Mouse (Mus musculus) right cerebral cortex, postnatal 10 days (tissue): Measurements from ENCODE around the gene Lefty2.
A peak's percentile ranks its signal among the peaks of the same experiment; 100 is the strongest.

Source experiments
- DNase-seq, 2 experiments: peaks; one replicate each; pipeline ENCODE4 v3.0.0; 2021; ENCODE audit warnings: low spot score in 2 of 2

Gene Lefty2

DNA sequence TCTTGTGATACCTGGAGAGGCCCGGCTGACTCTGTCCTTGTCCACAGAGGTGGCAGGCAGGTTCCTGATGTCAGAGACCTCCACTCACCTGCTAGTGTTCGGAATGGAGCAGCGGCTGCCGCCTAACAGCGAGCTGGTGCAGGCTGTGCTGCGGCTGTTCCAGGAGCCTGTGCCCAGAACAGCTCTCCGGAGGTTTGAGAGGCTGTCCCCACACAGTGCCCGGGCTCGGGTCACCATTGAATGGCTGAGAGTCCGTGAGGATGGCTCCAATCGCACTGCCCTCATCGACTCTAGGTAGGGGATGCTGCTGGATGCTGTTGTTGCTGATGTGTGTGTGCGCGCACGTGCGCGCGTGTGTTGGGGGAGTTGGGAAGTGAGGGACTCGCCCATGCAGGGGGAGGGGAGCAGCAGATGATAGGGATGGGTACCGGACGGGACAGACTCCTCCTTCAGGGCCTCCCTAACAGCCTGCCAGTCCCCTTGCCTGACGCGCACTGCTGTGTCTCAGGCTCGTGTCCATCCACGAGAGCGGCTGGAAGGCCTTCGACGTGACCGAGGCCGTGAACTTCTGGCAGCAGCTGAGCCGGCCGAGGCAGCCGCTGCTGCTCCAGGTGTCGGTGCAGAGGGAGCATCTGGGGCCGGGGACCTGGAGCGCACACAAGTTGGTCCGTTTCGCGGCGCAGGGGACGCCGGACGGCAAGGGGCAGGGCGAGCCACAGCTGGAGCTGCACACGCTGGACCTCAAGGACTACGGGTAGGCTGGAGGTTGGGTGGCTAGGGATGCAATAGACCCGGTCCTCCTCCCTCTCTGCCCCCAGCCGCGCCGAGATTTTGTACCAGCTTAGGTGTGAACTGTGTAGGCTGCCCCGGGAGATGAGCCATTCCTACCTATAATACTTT lies 1.4 kb downstream of the Lefty2 start:
- peak in 1 of 2 experiments; percentile 59 for DNase-seq

DNA sequence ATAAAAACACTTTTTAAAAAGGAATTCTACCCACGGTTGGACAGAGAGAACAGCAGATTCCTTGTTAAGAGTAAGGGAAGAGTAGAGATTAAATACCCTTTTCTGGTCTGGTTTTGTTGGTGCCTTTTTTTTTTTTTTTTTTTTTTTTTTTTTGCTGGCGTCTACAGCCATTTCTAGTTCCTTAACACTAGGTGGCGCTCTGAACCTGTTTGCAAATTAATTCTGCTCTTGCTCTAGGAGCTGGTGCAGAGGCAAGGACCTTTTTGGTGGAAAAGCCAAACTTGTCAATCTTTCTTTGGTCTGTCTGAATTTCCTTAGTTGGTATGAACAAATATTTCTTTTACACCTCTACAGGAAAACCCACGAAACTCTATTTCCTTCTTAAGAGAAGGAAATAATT lies 8.2 kb downstream of the Lefty2 start:
- DNase-seq = peak in 1 of 2 experiments; percentile 51

DNA sequence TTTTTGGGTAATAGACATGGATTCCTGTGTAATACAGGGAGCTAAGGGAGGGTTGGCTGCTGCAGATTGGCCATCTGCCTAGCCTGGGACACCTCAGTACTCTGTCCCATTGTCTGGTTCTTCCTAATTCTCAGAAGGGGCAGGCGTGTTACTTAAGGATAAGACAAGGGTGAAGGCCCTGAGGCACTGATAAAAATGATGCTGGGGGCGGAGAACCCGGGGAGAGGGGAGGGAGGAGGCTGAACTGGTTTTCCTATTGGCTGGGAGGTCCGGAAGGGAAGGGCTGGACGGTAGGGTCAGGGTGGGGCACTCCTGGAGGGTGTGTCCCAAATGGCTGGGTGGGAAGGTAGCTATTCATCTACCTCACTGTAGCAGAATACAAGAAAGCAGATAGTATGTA lies 10.0 kb downstream of the Lefty2 start:
- no peak for DNase-seq

DNA sequence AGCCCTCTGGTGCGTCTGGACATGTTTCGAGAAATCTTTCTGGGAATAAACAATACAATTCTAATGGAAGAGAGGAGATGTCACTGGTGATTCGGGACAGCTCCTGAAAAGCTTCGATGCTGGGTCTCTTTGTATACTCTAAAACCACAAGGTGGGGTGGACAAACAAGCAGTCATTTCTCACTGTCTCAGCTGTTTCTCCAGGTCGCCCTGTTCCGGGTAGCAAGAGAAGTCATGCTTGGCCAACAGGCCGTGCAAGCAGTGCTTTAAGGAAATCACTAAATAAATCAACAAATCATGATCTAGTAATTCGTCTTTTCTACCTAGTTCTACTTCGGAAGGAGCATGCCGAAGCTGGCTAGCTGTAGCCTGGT lies 10.7 kb downstream of the Lefty2 start:
- DNase-seq = no peak

DNA sequence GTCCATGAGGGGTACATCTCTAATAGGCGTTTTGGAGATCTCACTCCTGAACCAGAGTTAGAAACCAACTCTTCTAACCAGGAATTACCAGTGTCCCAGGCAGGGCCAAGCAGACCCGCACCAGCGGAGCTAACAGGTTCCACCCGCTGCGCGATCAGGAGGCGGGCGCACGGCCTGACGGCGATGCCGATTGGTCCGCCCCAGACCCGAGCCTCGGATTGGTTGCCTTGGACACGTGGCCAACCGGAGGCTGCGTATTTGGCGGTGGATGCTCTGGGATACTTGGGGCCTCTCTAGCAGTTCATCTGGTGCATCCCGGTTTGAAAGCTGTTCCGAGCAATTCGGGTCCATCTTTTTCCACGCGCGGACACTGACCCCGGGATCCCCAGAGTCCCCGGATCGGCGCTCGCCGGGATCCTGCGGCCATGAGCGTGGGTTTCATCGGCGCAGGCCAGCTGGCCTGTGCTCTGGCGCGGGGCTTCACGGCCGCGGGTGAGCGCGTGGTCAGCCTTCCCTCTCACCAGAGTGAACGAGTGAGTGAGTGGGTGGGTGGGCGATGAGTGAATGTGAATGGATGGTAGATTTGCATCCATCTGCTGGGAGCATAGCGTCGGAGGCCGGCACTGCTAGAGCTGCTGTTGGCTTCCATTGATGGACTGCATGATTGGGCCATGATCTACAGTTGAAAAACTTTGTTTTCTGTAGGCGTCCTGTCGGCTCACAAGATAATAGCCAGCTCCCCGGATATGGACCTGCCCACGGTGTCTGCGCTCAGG lies 11.3 kb downstream of the Lefty2 start, which contains the start of gene Pycr2:
Gene Pycr2 (plus strand): TSS at position 255 of the 776 bp plus-strand sequence.
- peak; percentile 97 to 98 for DNase-seq

DNA sequence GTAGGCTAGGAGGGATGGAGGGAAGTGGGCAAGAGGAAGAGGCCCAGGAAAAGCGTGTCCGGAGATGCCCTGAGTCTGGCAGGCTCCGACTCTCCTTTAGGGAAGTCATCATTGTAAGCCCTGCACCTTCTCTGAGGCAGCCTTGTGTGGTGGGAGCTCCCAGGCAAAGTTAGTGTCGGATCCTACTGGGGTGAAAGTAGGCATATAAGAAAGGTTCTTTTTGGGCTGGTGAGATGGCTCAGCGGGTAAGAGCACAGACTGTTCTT lies 11.8 kb downstream of the Lefty2 start:
- DNase-seq = peak in 1 of 2 experiments; percentile 22

DNA sequence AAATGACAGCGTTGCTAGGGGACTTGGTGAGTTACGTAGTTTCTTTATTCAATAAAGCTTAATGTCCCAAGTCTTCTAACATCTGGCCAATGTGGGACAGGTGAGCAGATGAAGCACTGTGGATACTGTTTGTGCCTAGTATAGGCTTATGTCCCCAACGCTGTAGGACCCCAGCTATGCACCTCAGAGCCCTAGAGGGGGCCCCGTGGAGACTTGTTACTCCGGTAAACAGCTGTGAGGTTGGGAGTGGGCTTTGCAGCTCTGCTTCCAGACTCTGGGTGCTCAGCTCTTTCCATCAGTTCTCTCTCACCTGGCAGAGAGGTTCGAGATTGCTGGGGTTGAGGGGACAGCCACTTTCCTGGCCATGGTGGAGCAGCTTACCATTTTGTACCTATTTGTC lies 12.4 kb downstream of the Lefty2 start:
- DNase-seq = no peak

DNA sequence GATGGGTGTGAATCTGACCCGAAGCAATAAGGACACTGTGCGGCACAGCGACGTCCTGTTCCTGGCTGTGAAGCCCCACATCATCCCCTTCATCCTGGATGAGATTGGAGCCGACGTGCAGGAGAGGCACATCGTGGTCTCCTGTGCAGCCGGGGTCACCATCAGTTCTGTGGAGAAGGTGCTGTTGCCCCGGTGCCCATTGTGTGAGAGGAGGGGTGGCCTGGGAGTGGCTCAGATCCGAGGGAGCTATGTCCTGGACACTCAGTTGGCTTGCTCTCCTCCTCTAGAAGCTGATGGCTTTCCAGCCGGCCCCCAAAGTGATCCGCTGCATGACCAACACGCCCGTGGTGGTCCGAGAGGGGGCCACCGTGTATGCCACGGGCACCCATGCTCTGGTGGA lies 13.0 kb downstream of the Lefty2 start:
- DNase-seq = no peak

DNA sequence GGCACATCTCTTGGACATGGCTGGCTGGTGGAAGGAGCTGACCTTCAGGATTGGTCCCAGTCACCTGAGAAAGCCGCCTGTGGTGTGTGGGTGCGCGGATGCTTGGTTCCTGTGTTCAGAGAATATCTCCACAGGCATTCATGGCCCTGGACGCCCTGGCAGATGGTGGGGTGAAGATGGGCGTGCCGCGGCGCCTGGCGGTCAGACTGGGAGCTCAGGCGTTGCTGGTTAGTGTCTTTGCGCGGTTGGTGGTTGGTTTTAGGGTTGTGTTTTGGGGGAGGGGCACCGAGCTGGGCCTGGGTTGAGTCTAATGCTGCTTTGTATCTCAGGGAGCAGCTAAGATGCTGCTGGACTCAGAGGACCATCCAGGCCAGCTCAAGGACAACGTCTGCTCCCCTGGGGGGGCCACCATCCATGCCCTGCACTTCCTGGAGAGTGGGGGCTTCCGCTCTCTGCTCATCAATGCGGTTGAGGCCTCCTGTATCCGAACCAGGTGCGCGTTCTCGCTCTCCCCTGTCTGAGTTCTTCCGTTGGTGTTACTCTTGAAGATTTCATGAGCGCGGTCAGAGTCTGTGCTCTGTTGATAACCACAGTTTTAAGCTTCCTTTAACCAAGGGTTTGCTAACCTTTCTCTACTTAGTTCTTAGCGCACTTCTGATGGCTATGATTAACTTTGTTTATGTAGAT lies 13.7 kb downstream of the Lefty2 start:
- DNase-seq = no peak

DNA sequence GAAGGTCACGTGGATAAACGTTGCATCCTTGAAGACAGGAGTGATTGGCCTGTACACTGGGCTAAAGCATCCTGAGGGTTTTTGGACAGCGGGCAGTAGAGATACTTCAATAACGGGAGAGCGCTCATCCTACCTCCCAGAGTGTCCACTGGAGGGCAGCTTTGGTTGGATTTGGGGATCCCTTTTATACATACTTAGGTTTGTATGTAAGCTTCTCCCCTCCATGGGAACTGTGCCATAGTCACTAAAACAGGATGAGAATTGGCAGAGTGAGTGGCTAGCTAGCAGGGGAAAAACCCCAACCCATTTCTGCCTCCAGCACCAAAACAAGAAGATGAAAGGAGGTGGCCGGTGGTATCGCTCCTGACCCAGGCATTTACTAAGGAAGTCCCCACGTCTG lies 18.2 kb downstream of the Lefty2 start:
- DNase-seq = no peak

DNA sequence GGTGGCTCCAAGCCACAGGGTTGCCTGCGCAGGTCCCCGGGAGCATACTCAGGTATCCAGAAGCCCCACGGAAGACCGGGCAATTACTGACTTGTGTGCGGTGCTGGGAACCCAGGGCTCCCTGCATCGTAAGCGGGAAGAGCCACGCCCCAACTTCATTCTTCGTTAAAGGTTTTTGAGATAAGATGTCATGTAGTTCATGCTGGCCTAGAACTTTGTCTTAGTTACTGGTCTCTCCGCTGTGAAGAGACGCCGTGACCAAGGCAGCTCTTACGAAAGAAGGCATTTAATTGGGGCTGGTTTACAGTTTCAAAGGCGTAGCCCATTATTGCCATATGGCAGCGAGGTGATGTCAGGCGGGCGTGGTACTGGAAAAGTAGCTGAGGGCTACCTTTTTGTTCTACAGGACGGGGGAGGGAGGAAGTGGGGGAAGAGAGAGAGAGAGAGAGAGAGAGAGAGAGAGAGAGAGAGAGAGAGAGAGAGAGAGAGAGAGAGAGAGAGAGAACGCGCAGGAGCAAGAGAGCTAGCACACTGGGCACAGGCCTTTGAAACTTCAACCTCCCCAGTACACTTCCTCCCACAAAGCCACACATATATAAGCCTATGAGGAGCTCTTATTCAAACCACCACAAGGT lies 18.9 kb downstream of the Lefty2 start:
- DNase-seq = no peak

DNA sequence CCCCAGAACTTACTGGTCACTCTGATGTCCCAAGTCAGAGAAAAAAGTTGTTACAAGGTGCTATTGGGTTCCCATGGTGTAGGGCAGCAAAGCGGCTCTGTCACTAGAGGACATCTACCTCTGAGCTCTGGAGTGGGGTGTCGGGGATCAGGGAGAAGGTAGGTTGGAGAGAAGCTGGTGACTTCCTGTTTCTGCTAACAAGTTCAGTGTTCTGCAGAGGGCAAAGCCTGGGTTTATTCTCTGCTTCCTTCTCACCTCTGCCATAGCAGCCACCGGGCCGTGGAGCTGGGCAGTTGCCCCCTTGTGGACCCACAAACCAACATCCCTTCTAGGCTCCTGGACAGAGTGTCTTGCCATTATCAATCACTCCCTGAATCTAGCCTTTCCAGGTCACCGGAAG lies 19.9 kb downstream of the Lefty2 start:
- no peak for DNase-seq

DNA sequence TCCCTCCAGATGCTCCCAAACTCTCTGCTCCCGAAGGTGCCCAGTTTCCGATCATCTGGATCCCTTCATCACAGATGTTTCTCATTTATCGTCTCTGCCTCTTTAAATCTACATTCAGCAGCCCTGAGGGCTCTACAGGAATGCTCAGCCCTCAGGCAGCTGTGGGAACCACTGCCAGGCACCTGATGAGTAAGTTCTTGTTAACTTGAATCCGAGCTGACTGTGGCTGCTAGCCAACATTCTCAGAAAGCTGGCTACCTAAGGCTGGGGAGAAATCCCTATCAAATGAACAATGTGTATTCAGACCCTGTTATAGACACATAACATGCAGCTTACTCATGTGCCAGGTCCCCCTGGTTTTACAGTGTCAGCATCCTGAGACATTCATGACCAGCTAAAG lies 20.9 kb downstream of the Lefty2 start:
- no peak for DNase-seq

DNA sequence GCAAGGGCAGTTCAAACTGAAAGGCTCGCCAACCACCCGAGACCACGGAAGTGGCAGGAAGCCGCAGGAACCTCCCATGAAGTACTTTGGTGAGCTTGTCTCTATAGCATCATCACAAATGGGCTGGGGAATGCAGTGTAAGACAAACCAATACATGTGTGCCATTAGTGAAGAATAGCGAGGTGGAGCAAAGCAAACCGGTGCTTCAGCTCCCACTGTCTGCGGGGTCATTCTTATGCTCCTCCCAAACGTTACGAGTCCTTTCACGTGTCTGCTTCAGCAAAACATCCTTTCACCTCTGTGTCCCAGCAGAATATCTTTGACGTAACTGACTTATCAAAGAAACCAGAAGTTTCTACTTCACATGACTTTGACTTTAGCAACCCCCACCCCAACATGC lies 23.5 kb downstream of the Lefty2 start:
- no peak for DNase-seq

DNA sequence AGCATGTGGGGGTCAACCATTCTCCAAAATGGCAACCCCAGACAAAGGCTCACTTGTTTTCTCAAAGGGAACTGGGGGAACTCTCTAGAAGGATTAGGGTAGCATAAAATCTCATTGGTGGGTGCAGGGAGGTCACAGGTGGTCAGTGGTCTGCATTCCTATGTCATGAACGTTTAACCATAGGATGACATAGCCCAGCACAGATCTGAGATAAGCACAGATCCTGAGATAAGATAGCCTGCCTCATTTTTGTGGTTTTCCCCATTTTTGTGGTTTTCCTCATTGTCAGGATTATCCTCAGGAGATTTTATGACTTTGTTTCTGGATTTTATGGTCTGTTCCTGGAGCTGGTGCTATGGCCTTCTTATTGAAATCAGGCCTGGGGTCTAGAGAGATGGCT lies 24.1 kb downstream of the Lefty2 start:
- DNase-seq = no peak

DNA sequence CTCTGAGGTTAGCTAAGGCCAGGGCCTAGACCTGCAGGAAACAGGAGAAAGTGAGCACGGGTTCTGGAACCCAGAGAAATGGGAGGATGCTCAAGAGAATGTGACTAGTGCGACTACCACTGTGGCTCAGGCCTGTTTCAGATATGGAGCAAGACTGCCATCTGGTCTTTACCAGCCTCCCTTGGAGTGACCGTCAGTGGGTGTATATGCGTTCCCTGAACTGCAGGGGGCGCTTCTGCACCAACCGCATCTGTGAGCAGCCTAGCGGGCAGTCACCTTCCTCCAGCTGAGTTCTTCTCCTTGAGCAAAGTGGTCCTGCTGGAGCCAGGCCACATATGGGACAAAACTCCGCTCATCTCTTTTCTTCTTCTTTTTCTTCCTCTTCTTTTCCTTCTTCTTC lies 26.8 kb downstream of the Lefty2 start:
- no peak for DNase-seq

DNA sequence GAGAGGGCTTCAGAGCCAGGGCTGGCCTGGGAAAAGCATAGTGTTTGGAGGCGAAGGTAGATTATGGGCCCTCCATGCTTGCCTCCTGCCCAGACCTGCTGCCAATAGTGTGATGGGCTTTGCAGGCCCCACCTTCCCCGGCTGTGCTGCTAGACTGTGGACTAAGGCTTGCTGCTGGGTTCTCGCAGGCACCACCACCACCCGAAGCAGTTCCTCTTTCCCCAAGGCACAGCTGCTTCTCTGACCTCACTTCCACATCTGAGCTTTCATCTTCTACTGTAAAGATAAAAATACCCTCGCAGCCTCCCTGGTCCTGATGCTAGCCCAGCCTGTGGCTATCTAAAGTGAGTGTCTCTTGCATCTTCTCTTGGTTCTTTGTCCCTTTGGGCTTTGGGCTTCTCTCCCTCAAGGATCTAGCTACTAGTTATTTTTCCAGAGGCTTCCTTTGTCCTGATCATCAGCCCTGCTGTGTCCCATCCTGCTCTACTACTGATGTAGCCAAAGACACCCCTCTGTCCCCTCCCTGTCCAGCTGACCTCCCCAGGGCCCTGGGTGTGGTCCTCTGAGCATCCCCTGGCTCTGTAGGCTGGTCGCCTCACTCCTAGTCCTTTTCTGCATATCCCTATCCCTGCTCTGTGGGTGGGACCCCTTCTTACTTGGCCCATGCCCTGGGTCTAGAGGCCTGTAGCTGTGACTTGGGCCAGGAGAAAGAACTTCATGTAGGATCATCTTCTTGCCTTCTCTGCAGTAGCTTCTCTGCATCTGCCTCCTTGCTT lies 29.6 kb downstream of the Lefty2 start:
- DNase-seq = no peak

DNA sequence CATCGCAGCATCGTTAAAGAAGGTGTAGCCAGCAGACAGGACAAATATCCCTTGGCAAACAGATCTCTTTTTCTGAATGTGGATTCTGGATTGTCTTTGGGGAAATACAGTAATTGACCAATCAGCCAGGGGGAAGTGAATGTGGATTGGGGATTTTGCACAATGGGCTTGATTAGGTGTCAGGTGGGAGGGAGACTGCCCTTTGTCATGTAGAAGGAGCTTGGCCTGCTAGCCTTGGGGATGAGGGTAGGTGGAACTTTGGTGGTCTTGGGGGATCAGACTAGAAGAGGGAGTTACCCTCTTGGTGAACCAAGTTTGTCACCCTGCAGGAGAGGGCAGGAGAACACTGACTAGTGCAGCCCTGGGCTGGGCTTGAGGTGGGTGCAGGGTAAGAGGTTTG lies 31.8 kb downstream of the Lefty2 start:
- no peak for DNase-seq

DNA sequence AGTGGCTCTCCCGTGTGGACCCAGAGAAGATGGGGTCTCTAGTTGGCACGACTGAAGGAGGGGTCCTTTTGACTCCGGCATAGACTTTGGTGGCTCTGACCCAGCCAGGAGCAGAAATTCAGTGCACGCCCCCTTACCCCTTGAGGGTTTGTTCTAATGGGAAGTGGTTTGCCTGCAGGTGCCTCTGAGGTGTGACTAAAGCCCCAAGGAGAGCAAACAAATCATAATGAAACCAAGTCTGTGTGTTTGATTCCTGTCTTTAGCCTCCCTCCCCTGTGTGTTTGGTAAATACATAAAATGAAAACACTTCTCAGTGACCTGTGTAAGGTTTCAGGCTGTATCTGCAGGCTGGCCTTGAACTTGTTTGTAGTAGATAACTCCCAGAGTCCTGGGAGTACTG lies 33.4 kb downstream of the Lefty2 start:
- no peak for DNase-seq

DNA sequence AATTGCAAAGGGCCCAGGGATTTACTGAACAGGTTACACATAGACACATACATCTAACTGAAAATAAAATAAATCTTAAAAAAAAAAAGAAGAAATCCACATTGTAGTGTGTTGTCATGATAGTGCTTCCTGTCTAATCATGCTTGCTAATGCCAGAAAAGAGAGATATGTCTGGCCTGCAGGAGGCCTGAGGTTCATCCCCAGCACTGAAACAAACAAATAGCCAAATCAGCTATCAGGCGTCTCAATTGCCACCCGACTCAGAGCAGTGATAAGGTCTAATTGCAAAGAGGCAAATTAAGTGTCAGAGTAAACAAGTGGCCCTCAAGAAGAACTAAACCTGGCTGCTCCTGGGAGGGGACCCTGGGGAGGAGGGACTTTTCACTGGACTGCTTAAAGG lies 36.7 kb downstream of the Lefty2 start:
- no peak for DNase-seq

DNA sequence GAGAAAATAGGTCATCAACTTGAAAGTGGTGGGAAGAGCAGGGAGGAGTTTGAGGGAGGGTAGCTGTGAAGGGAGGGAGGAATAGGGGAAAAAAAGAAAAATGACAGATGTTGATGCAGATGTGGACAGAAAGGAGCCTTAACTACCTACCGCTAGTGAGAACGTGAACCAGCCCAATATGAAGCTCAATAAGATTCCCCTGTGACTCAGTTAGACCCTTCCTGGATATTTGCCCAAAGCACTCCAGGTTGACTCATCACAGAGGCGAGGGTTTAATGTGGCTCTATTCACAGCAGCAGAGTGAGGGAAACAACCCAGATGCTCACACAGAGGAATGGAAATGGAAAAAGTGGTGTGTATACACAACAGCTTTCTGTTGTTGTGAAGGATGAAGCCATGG lies 38.2 kb downstream of the Lefty2 start:
- no peak for DNase-seq

DNA sequence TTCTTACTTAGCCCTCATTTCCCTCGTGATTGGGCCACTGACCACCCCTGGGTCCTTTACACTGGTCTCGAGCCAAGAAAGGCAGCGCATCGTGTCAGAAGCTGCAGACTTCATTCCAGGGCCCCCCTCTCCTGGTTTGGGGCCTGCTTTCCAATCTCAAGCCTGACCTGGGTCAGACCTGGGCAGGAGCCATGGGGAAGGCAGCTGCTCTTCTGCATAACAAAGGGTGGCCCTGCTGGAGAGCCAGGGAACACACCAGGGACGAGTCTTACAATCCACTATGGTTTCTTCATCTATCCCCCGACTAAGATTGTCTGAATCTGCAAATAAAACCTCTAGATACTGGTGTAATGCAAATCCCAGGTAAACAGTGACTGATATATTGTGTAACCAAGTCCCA lies 40.8 kb downstream of the Lefty2 start:
- DNase-seq = no peak
